Comparison of ENCODE assay signal across 9 mouse cellular contexts in the genomic region with DNA sequence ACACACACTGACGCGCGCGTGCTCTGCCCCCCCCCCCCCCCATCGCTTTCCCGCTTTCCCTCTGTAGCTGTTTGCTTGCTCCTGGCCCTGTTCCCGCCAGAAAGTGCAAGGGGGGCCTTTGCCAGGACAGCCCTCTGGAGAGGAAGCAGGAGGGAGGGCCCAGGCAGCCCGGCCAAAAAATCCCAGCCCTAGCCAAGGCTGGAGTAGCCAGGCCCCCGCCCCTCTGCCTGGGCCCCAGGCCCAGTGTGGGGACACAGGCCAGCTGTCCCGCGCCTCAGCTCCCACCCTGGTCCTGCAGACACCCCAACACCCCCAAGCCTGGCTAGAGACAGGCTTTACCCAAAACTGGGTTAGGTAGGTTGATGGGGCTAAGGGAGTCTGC. TPM values are rescaled to one million over a fixed set of nuclear protein-coding genes. Genes with fewer than 3 reads are reported as not detected.
DNase-seq lines count a peak whose midpoint lies in the region; ATAC-seq lines count a peak whose summit lies in the region.
"Had no signal": no experiment of that assay in that cellular context is flagged by ENCODE, and none has a peak within 500 bp of the region (broad histone marks: within the 10 kb centered on the region; RNA-seq: fewer than 3 reads in every experiment).

No protein-coding gene starts in this region.

- H3K4me2 ChIP-seq in embryonic facial prominence, embryonic 13.5 days: peak overlapping the region; percentile 83
- H3K4me2 ChIP-seq in limb, embryonic 12.5 days: peak overlapping the region; percentile 77
- H3K4me2 ChIP-seq in midbrain, embryonic 15.5 days: peak overlapping the region; percentile 92
- peak overlapping the region; percentile 63 for H3K4me2 ChIP-seq in stomach, embryonic 16.5 days (ENCODE audit: low read depth, low read length)

- H3K4me3 ChIP-seq in embryonic facial prominence, embryonic 13.5 days: peak overlapping the region; percentile 54
- peak overlapping the region; percentile 64 for H3K4me3 ChIP-seq in heart, embryonic 10.5 days
- H3K4me3 ChIP-seq in limb, embryonic 12.5 days (replicated peaks): peak overlapping the region; percentile 44
- peak overlapping the region; percentile 48 for H3K4me3 ChIP-seq in midbrain, embryonic 15.5 days
- peak overlapping the region; percentile 52 for H3K4me3 ChIP-seq in stomach, embryonic 16.5 days (replicated peaks; ENCODE audit: low read length)

- peak overlapping the region; percentile 80 for H3K9ac ChIP-seq in embryonic facial prominence, embryonic 13.5 days
- H3K9ac ChIP-seq in limb, embryonic 12.5 days (replicated peaks): peak overlapping the region; percentile 69; the same call in 1 of the 2 replicates
- peak overlapping the region; percentile 75; the same call in 1 of the 2 replicates for H3K9ac ChIP-seq in midbrain, embryonic 15.5 days
- H3K9ac ChIP-seq in stomach, embryonic 16.5 days (ENCODE audit: low read length): peak overlapping the region; percentile 15; the same call in 1 of the 2 replicates

- peaks cover 5% of the 10 kb centered on the region; the same call in 1 of the 2 replicates for H3K27me3 ChIP-seq in embryonic facial prominence, embryonic 13.5 days
- peaks cover 73% of the 10 kb centered on the region for H3K27me3 ChIP-seq in heart, embryonic 10.5 days (ENCODE audit: insufficient read depth, poor library complexity, severe bottlenecking)
- peaks cover 26% of the 10 kb centered on the region for H3K27me3 ChIP-seq in limb, embryonic 12.5 days
- no peaks in the 10 kb centered on the region for H3K27me3 ChIP-seq in midbrain, embryonic 15.5 days (replicated peaks)
- H3K27me3 ChIP-seq in stomach, embryonic 16.5 days (ENCODE audit: control insufficient read depth, insufficient read depth, low read length): no peaks in the 10 kb centered on the region

- H3K4me1 ChIP-seq in embryonic facial prominence, embryonic 13.5 days: peaks cover 74% of the 10 kb centered on the region
- H3K4me1 ChIP-seq in heart, embryonic 10.5 days: peaks cover 20% of the 10 kb centered on the region
- H3K4me1 ChIP-seq in limb, embryonic 12.5 days (replicated peaks): peaks cover 34% of the 10 kb centered on the region
- H3K4me1 ChIP-seq in midbrain, embryonic 15.5 days: peaks cover 8% of the 10 kb centered on the region
- peaks cover 26% of the 10 kb centered on the region for H3K4me1 ChIP-seq in stomach, embryonic 16.5 days (ENCODE audit: control insufficient read depth, insufficient read depth, low read length)

- no peaks in the 10 kb centered on the region for H3K36me3 ChIP-seq in embryonic facial prominence, embryonic 13.5 days
- no peaks in the 10 kb centered on the region for H3K36me3 ChIP-seq in heart, embryonic 10.5 days
- no peaks in the 10 kb centered on the region for H3K36me3 ChIP-seq in limb, embryonic 12.5 days
- H3K36me3 ChIP-seq in midbrain, embryonic 15.5 days (replicated peaks): no peaks in the 10 kb centered on the region
- no peaks in the 10 kb centered on the region for H3K36me3 ChIP-seq in stomach, embryonic 16.5 days (ENCODE audit: control insufficient read depth, insufficient read depth, low read length)

- 4% methylated on average over 6 of the region's 11 CpGs for WGBS in embryonic facial prominence, embryonic 13.5 days
- 5% methylated on average over 6 of the region's 11 CpGs for WGBS in heart, embryonic 10.5 days
- WGBS in limb, embryonic 12.5 days: 6% methylated on average over 5 of the region's 11 CpGs
- 3% methylated on average over 7 of the region's 11 CpGs for WGBS in midbrain, embryonic 15.5 days
- 5% methylated on average over 7 of the region's 11 CpGs for WGBS in stomach, embryonic 16.5 days

- DNase-seq in adrenal gland, postnatal 36 days: peak; percentile 65 to 84
- DNase-seq in heart, embryonic 10.5 days (ENCODE audit: low spot score): no peak
- DNase-seq in kidney, adult 9 months: peak; percentile 69
- DNase-seq in yolk sac, embryonic 10.5 days (ENCODE audit: low spot score): no peak

- ATAC-seq in embryonic facial prominence, embryonic 13.5 days (ENCODE audit: insufficient number of reproducible peaks, insufficient read depth, low FRiP score, low TSS enrichment, low read depth): peak; percentile 72
- ATAC-seq in limb, embryonic 12.5 days (ENCODE audit: insufficient number of reproducible peaks, insufficient read depth, low FRiP score, low TSS enrichment, low read depth): peak; percentile 81
- ATAC-seq in midbrain, embryonic 15.5 days (replicated peaks): peak; percentile 79
- peak; percentile 88 for ATAC-seq in stomach, embryonic 16.5 days (ENCODE audit: insufficient read depth, low FRiP score)

- H3K27ac ChIP-seq in embryonic facial prominence, embryonic 13.5 days: peak overlapping the region; percentile 88
- H3K27ac ChIP-seq in heart, embryonic 10.5 days: peak overlapping the region; percentile 82
- peak overlapping the region; percentile 80 for H3K27ac ChIP-seq in limb, embryonic 12.5 days
- H3K27ac ChIP-seq in midbrain, embryonic 15.5 days: peak overlapping the region; percentile 24; the same call in 1 of the 2 replicates
- peak overlapping the region; percentile 73 for H3K27ac ChIP-seq in stomach, embryonic 16.5 days (ENCODE audit: low read length)

- H3K9me3 ChIP-seq in embryonic facial prominence, embryonic 13.5 days: no peaks in the 10 kb centered on the region
- no peaks in the 10 kb centered on the region for H3K9me3 ChIP-seq in heart, embryonic 10.5 days
- H3K9me3 ChIP-seq in limb, embryonic 12.5 days: no peaks in the 10 kb centered on the region
- no peaks in the 10 kb centered on the region for H3K9me3 ChIP-seq in midbrain, embryonic 15.5 days
- no peaks in the 10 kb centered on the region for H3K9me3 ChIP-seq in stomach, embryonic 16.5 days (replicated peaks; ENCODE audit: control insufficient read depth, low read length)

RNA-seq across cellular contexts. Expression of a gene that starts 0.4 kb away (rescaled TPM):
- 10 to 100 TPM; 20.4 to 51.7 TPM for total RNA-seq in adrenal gland, postnatal 36 days (2021)
- polyA plus RNA-seq in embryonic facial prominence, embryonic 13.5 days (2015; fragmentation: Nextera tagmentation; extraction: Ambion mirVana): 81.1 and 93.0 TPM in 2 replicates
- polyA plus RNA-seq in heart, embryonic 10.5 days (2016; fragmentation: Nextera tagmentation; extraction: Ambion mirVana): 4.8 and 8.0 TPM in 2 replicates
- 12.4 and 12.9 TPM in 2 replicates for polyA plus RNA-seq in limb, embryonic 12.5 days (2016; fragmentation: Nextera tagmentation; extraction: Ambion mirVana)
- 8.7 and 9.3 TPM in 2 replicates for polyA plus RNA-seq in midbrain, embryonic 15.5 days (2015; fragmentation: Nextera tagmentation; extraction: Ambion mirVana)
- 93.7 and 97.0 TPM in 2 replicates for polyA plus RNA-seq in stomach, embryonic 16.5 days (2015; fragmentation: Nextera tagmentation; extraction: Ambion mirVana)
- total RNA-seq: neutrophil, adult 5-6 weeks had no signal

RNA-seq across cellular contexts. Expression of a gene that starts 59.1 kb away (rescaled TPM):
- total RNA-seq in adrenal gland, postnatal 36 days (2021): 10 to 100 TPM; 19.5 to 22.6 TPM
- 11.6 and 11.9 TPM in 2 replicates for polyA plus RNA-seq in embryonic facial prominence, embryonic 13.5 days (2015; fragmentation: Nextera tagmentation; extraction: Ambion mirVana)
- 3.7 and 4.7 TPM in 2 replicates for polyA plus RNA-seq in heart, embryonic 10.5 days (2016; fragmentation: Nextera tagmentation; extraction: Ambion mirVana)
- 10.0 and 10.6 TPM in 2 replicates for polyA plus RNA-seq in limb, embryonic 12.5 days (2016; fragmentation: Nextera tagmentation; extraction: Ambion mirVana)
- 21.6 and 25.1 TPM in 2 replicates for polyA plus RNA-seq in midbrain, embryonic 15.5 days (2015; fragmentation: Nextera tagmentation; extraction: Ambion mirVana)
- polyA plus RNA-seq in stomach, embryonic 16.5 days (2015; fragmentation: Nextera tagmentation; extraction: Ambion mirVana): 3.7 and 4.1 TPM in 2 replicates

Comparison
In these comparisons a context has a peak if more than half of its experiments do, and no peak if none do; other contexts are left out.
1. DNase-seq: peak in adrenal gland, postnatal 36 days (2 of 2) and kidney, adult 9 months (single experiment); none in heart, embryonic 10.5 days (single experiment) and yolk sac, embryonic 10.5 days (single experiment).
2. H3K27ac ChIP-seq: peak in every context shown above with its lines; median percentile 88 in embryonic facial prominence, embryonic 13.5 days; 82 in heart, embryonic 10.5 days; 80 in limb, embryonic 12.5 days; 73 in stomach, embryonic 16.5 days; 24 in midbrain, embryonic 15.5 days.
3. H3K9ac ChIP-seq: peak in every context shown above with its lines; median percentile 80 in embryonic facial prominence, embryonic 13.5 days; 75 in midbrain, embryonic 15.5 days; 69 in limb, embryonic 12.5 days; 15 in stomach, embryonic 16.5 days.
4. Peak in every context shown above with its lines, with median percentiles within 50 percentile points of each other: ATAC-seq, H3K4me2 ChIP-seq and H3K4me3 ChIP-seq.